Mouse (Mus musculus) c-Kit-positive CD71-positive TER-119-positive erythroid progenitor cells, embryonic 14.5 days (primary cell): Measurements from ENCODE around the gene Acot3.

Source experiments
- DNase-seq: peaks from one replicate; pipeline ENCODE4 v3.0.0-alpha.2; 2013; ENCODE audit warnings: low spot score

Gene Acot3

GRCm38 (mm10) chr12:84100604-84101492, 48.9 kb downstream of the Acot3 start, which contains the start of gene Acot6:
TSS of gene Acot6 (plus strand) at chr12:84100654.
- peak; percentile 55 for DNase-seq

GRCm38 (mm10) chr12:84101493-84101845, 49.5 kb downstream of the Acot3 start:
- DNase-seq: no peak

DNA sequence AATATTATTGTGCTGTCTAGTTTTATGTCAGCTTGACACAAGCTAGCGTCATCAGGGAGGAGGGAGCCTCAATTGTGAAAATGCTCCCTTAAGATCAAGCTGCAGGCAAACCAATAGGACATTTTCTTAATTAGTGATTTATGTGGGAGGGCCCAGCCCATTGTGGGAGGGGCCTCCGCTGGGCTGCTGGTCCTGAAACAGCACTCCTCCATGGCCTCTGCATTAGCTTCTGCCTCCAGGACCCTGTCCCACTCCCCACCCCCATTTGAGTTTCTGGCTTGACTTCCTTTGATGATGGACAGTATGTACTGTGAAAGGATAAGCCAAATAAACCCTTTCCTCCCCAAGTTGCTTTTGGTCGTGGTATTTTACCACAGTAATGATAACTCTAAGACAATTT, 55.1 kb downstream of the Acot3 start:
- DNase-seq: no peak

- no peak for DNase-seq
Measured at GRCm38 (mm10) chr12:84107692-84108091, 55.7 kb downstream of the Acot3 start.

DNA sequence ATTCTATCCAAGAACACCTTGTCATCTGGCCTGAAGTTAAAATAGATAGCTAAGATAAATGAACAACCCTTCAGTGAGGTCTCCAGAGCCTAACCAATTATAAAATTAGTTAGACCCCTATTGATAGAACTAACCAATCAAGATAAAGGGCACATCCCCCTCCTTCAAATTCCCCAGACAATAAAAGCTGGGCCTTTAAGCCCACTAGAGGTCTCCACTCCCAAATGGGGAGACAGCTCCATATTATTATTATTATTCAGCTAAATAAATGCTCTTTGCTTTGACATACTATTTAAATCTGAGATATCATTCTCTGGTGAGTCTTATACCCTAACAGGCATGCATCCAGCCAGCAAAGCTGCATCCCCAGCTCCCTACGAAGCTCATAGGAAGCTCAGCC, 58.0 kb downstream of the Acot3 start:
- DNase-seq: no peak
